Mouse (Mus musculus) layer of hippocampus, adult 11-12 months (tissue): Measurements from ENCODE around the gene Impg1.
"Not testable (repeated sequence)": the region's sequence is repeated elsewhere in the genome, so short reads cannot be mapped to it uniquely, and the experiment has no call there.

Experiments
- DNase-seq: peaks from one replicate; pipeline ENCODE4 v3.0.0; 2022; ENCODE audit warnings: low spot score

Impg1 gene

GRCm38 (mm10) chr9:80344451-80345000 lies 120.8 kb downstream of the Impg1 start:
- DNase-seq = no peak

GRCm38 (mm10) chr9:80342520-80342919 lies 122.8 kb downstream of the Impg1 start:
- no peak for DNase-seq

GRCm38 (mm10) chr9:80341756-80342155 lies 123.5 kb downstream of the Impg1 start:
- DNase-seq = no peak

- peak; percentile 15 for DNase-seq
Measured at GRCm38 (mm10) chr9:80340927-80341326, 124.4 kb downstream of the Impg1 start.

- DNase-seq = no peak
Measured at GRCm38 (mm10) chr9:80338026-80338425, 127.3 kb downstream of the Impg1 start.

GRCm38 (mm10) chr9:80335660-80336357 lies 129.5 kb downstream of the Impg1 start:
- no peak for DNase-seq

- no peak for DNase-seq
Measured at GRCm38 (mm10) chr9:80333998-80334605, 131.2 kb downstream of the Impg1 start.

GRCm38 (mm10) chr9:80333466-80333865 lies 131.8 kb downstream of the Impg1 start:
- no peak for DNase-seq

- peak; percentile 49 for DNase-seq
Measured at GRCm38 (mm10) chr9:80332153-80332552, 133.1 kb downstream of the Impg1 start.

GRCm38 (mm10) chr9:80321051-80321887 lies 144.0 kb downstream of the Impg1 start:
- DNase-seq = not testable (repeated sequence)

GRCm38 (mm10) chr9:80318027-80318426 lies 147.3 kb downstream of the Impg1 start:
- no peak for DNase-seq

- no peak for DNase-seq
Measured at GRCm38 (mm10) chr9:80315922-80316321, 149.4 kb downstream of the Impg1 start.

- no peak for DNase-seq
Measured at GRCm38 (mm10) chr9:80313610-80314009, 151.7 kb downstream of the Impg1 start.

- no peak for DNase-seq
Measured at GRCm38 (mm10) chr9:80307629-80308028, 157.7 kb downstream of the Impg1 start.

GRCm38 (mm10) chr9:80306853-80307252 lies 158.4 kb downstream of the Impg1 start:
- peak; percentile 15 for DNase-seq

- no peak for DNase-seq
Measured at GRCm38 (mm10) chr9:80306390-80306789, 158.9 kb downstream of the Impg1 start.

- no peak for DNase-seq
Measured at GRCm38 (mm10) chr9:80303518-80303917, 161.8 kb downstream of the Impg1 start.

- DNase-seq = no peak
Measured at GRCm38 (mm10) chr9:80299031-80299430, 166.2 kb downstream of the Impg1 start.

- no peak for DNase-seq
Measured at GRCm38 (mm10) chr9:80296086-80296485, 169.2 kb downstream of the Impg1 start.

GRCm38 (mm10) chr9:80293056-80293584 lies 172.2 kb downstream of the Impg1 start:
- no peak for DNase-seq

GRCm38 (mm10) chr9:80286845-80287244 lies 178.4 kb downstream of the Impg1 start:
- no peak for DNase-seq

GRCm38 (mm10) chr9:80284539-80285174 lies 180.6 kb downstream of the Impg1 start:
- DNase-seq = no peak
